Mouse (Mus musculus) erythroblast, embryonic 14.5 days (primary cell): Measurements from ENCODE around the gene Dkk2.

Experiments used
- GATA1 ChIP-seq: IDR thresholded peaks from 2 replicates; pipeline ENCODE4 v1.6.1; 2012; ENCODE audit warnings: low read length, inconsistent platforms, mixed read lengths
- TAL1 ChIP-seq: IDR thresholded peaks from 3 replicates; pipeline ENCODE4 v1.6.1; 2012; ENCODE audit warnings: low read length, inconsistent platforms, mixed read lengths

GRCm38 (mm10) chr3:132227622-132228021 is 142.5 kb downstream of the Dkk2 start:
- TF ChIP-seq TAL1: no peak
- TF ChIP-seq GATA1: no peak
